Mouse (Mus musculus) MEL (cell line): ENCODE measurements around the gene Gramd4.

Experiments used
- CTCF ChIP-seq, 3 experiments: IDR thresholded peaks in 2 of 3; conservative IDR thresholded peaks in 1 of 3; 2 replicates each; pipeline ENCODE4 v1.5.1; 2011 to 2012; ENCODE audit warnings: low read length in 3 of 3, low read depth in 2 of 3, mild to moderate bottlenecking in 2 of 3, improper control_type of control experiment in 1 of 3, inconsistent platforms in 1 of 3, mixed read lengths in 1 of 3, moderate library complexity in 1 of 3; ENCODE audit not compliant: control insufficient read depth in 1 of 3, insufficient read depth in 1 of 3, poor library complexity in 1 of 3, severe bottlenecking in 1 of 3
- MAX ChIP-seq: IDR thresholded peaks from 2 replicates; pipeline ENCODE4 v1.6.1; 2011; ENCODE audit warnings: low read length, improper control_type of control experiment
- POLR2AphosphoS5 ChIP-seq: IDR thresholded peaks from 2 replicates; pipeline ENCODE4 v1.6.1; 2012; ENCODE audit warnings: low read depth, borderline replicate concordance, mild to moderate bottlenecking, inconsistent platforms, low read length, moderate library complexity, mixed read lengths
- TBP ChIP-seq: IDR thresholded peaks from 2 replicates; pipeline ENCODE4 v1.8.0; 2011; ENCODE audit warnings: low read depth, low read length, improper control_type of control experiment

DNA sequence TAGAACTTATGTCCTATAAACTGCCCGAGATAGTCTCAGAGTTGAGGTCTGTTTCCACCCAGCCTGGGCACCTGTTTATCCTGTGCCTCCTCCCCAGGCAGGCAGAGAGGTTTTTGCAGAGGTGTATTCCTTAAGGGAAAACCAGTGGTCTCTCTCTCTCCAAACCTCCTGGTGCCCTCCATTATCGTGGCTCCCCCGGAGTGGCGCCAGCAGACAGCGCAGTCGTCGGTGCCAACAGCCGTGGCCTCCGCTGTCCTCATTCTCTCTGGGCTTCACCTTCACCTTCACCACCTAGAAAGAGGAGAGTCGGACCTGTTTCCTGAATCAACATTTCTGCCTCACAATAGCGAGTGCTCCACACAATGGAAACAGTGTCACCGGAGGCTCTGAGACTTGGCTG lies 3.1 kb downstream of the Gramd4 start:
- TF ChIP-seq CTCF (IDR thresholded peaks at IDR 0.05 in 2 of 3, conservative IDR thresholded peaks at IDR 0.05 in 1 of 3; ENCODE audit: control insufficient read depth in 1 of 3, insufficient read depth in 1 of 3, low read depth in 2 of 3, low read length in 3 of 3, poor library complexity in 1 of 3, severe bottlenecking in 1 of 3) = no peak
- no peak for TF ChIP-seq TBP
- no peak for TF ChIP-seq POLR2AphosphoS5
- TF ChIP-seq MAX = no peak
